Mouse (Mus musculus) 3T3-L1 (cell line): ENCODE measurements around the gene 9230112D13Rik.

ENCODE experiments used
- DNase-seq: peaks from one replicate; pipeline ENCODE4 v3.0.0-alpha.2; 2015; ENCODE audit warnings: low read depth, low spot score

Gene 9230112D13Rik

DNA sequence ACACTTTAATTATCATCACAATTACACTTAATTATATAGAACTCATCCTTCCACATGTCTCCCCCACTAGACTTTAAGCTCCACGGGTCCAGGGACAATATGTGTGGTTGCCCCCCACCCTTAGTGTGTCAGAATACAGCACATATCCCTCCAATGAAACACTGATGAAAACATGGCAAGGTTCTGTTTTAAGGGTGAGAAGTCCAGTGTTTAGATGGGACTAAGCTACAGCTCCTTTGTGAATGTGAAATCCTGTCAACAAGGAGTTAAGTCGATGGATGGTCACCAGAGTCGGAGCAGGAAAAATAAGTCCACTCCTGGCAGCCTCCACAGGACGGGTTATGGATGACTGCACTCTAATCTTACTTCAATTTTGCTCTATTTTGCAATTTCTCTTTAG lies 22.3 kb downstream of the 9230112D13Rik start:
- no peak for DNase-seq

DNA sequence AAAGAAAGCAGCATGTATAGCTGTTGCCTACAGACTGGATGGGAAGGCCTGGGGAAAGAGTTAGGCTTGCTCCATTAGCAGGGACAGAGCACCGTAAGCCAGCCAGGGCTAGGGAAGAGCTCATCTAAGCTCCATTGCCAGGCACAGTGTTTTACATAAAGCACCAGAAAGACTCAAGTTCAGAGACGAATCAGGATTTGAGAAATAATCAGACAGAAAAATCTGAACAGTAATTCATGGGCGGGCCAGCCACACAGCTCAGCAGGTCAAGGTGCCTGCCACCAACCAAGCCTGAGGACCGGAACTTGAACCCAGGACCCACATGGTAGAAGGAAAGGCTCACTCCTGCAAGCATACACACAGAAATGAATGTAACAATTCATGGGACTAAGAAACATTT lies 22.9 kb downstream of the 9230112D13Rik start:
- DNase-seq, result no peak

DNA sequence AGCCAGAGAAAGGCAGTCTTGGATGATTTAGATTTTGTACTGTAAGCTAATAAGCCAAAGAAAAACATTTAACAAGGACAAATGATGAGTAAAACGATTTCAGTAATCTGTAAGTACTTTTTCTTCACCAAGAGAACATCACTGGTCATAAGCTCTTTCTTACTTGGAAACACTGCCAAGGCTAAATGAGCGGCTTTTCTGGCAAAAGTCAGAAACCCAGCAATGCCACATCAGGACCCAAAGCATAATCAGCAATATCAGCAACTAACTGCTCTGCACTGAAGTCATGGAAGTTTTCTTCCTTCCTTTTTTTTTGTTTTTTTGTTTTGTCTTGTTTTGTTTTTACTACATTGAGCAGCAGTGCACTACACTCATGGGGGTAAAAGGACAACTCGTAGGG lies 25.3 kb downstream of the 9230112D13Rik start:
- no peak for DNase-seq

DNA sequence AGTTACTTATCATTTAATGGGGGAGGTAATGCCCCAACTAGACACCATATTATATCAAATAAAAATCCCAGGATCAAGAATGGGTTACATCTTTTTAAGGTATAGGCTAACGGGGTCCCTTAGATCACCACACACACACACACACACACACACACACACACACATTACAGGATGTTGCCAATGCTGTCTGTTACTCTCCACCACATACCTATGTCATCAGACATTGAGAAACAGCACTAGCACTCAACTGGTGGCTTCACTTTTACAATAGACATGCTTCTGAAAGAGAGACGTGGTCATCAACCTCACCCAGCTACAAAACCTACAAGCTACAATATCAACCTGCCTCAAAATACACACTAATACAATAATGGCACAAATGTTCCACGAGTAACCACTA lies 28.9 kb downstream of the 9230112D13Rik start:
- no peak for DNase-seq

DNA sequence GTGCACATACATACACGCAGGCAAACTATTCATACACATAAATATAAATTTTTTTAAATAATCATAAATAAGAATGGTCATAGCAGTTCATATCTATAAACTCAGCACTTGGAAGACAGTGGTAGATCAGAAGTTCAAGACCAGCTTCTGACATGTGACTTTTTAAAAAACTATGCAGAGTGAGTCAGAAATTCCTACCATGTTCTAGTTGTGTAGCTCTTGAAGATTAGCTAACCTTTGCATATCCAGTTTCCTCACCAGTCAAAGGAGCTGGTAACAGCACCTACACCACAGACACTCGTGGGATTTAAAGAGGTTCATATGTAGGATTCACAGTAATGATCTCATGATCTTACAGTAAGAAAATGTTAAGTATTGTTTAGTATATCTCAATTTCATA lies 29.9 kb downstream of the 9230112D13Rik start:
- DNase-seq, result peak; percentile 71

DNA sequence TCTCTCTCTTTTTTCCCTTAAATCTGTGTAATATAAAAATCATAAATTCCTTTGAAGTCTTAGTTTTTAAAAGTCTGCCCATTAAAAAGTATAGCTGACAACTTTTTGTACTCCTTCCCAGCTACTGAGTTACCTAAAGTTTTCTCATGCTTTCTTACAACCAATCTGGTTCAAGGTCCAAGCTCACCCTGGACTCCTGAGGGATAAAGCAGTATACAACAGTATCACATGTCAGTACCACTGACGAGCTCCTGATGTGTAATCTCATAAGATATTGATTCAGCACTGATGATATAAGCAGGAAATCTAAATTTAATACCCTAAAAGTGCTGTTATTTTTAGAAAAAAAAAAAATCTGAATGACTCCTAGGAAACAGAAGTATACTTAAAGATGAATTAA lies 31.6 kb downstream of the 9230112D13Rik start:
- DNase-seq, result no peak

DNA sequence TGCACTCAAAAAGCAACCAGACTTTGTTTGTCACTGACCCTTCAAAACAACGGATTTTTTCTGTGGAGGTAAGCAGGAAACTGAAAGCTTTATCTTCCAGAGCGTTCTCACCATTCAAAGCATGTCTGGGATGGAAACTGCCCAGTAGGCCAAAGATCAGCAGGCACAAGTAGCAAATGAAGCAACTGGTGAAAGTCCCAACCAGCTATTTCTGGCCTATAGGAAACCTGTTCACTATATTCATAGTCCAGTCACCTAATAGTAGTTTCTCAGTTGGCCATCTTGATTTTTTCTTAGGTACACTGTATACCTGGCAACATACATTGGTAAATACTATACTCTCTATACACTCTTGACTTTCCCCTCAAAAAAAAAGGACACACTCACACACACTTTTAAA lies 32.7 kb downstream of the 9230112D13Rik start:
- DNase-seq, result no peak

DNA sequence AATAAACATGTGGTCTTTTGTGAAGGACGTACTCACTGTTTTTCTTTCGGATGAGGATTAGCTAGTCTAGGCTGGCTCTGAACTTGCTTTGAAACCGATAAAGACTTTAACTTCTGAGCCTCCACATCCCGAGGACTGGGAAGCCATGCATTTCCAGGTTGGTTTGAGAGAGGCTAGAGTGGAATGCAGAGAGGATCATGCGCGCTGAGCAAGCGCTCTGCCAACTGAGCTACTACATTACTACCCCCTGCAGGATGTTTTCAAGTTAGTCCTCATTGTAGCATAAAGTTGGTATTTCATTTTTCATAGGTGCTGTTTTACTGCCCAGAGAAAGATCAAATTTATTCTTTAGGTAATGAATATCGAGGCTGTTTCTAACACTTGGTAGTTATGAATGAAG lies 36.4 kb downstream of the 9230112D13Rik start:
- DNase-seq, result no peak

DNA sequence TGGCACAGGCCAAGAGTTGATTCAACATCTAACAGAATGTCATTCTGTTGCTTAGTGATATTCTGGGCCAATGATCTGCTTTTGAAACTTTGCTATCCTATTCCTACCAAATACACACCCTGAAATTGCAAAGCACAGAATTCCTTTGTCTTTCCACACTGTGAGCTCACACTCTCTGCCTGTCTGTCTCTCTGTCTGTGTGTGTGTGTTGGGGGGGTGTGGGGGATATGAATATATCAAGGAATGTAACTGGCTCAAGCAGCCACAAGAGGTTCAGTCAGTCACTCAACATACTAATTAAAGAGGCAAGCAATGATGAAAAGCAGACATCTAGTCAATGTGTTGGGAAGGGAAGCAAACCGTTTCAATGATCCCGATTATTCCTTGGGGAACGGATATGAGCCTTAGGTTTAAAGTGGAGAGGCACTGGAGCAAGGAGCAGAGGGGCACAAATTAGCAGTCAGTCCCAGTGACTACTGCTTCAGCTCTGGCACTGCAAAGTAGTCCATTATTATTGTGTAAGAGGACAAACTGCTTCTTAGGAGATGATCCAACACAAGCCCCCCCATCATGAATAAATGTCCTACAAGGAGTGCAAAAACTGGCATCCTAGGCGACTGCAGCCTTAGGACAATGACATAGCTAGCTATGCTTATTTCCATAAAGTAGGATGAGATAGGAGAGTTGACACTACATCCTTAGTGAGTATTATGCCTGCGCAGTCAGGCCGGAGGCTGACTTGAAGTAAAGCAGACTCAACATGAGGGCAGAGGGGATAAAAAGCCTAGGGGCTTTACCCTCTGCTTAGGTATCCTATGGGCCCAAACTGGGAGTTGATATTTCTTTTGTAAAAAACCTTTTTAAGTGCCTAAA lies 38.9 kb downstream of the 9230112D13Rik start:
- no peak for DNase-seq

DNA sequence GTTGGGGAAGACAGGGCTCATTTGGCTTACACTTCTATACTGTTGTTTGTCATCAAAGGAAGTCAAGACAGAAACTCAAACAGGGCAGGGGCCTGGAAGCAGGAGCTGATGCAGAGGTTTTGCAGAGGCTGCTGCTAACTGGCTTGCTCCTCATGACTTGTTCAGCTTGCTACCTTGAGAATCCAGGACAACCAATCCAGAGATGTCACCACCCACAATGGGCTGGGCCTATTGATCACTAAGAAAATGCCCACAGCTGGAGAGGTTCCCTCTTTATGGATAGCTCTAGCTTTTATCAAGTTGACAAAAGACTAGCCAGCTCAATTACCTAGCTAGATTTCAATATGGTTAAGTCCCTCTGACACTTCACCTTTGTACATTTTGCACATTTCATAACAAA lies 51.0 kb downstream of the 9230112D13Rik start:
- no peak for DNase-seq

DNA sequence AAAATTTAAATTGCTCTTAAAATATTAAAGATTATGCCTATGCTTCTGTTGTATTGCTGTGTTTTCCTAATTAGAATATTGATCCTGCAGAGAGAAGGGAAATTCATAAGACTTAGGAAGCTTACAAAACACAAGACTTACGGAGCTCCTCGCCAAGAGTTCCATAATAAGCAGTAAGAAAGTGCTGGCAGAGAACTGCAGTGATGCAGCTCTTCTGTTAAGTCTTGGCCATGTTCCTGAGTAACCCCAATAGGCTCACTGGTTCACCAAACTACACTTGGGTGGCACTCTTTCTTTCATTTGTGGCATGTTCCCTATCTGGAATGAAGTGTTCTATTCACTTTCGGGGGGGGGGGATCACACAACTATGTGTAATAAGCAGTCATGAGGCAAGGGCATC lies 56.3 kb downstream of the 9230112D13Rik start:
- DNase-seq, result no peak
